Mouse (Mus musculus): ENCODE measurements around the gene Gm10944. TPM values are rescaled to one million over a fixed set of nuclear protein-coding genes. Genes with fewer than 3 reads are reported as not detected.

Gm10944 gene
- polyA plus RNA-seq, 1 experiment from 2014 or later: not detected

DNA sequence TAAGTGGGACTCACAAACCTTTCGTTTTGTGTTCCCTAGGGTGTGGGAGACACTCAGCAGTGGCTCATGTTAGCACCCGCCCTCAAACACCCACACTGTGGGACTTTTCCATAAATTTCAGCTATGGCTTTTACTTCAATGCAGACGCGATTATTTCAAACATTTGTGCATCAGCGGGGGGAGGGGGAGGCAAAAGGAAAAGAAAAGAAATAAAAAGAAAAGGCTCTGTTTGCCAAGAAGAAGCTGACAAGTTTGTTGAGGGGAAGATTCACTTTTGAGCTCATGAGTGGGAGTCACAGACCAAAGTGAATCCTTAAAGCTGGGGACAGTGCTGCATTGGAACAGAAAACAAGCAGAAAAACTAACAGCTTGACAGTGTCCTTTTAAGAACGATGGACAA, 16.3 kb downstream of the Gm10944 start:
- Histone ChIP-seq H3K36me3 (ENCODE audit: insufficient read depth) (no peaks in the 10 kb centered on the region), H3K27ac (ENCODE audit: low read depth) (no peak overlapping the region), H3K27me3 (ENCODE audit: insufficient read depth, low read length) (no peaks in the 10 kb centered on the region), H3K4me2 (no peak overlapping the region), H3K9ac (no peak overlapping the region), H3K4me1 (ENCODE audit: insufficient read depth) (no peaks in the 10 kb centered on the region), H3K9me3 (ENCODE audit: low read depth, low read length) (no peaks in the 10 kb centered on the region), H3K4me3 (ENCODE audit: low read depth, low read length) (no peak overlapping the region)
- no peak for ATAC-seq (ENCODE audit: insufficient read depth)
- WGBS: 59% methylated on average over 6 of the region's 6 CpGs
- no peak for DNase-seq
- TF ChIP-seq CTCF (IDR thresholded peaks at IDR 0.05; ENCODE audit: low read depth): no peak

DNA sequence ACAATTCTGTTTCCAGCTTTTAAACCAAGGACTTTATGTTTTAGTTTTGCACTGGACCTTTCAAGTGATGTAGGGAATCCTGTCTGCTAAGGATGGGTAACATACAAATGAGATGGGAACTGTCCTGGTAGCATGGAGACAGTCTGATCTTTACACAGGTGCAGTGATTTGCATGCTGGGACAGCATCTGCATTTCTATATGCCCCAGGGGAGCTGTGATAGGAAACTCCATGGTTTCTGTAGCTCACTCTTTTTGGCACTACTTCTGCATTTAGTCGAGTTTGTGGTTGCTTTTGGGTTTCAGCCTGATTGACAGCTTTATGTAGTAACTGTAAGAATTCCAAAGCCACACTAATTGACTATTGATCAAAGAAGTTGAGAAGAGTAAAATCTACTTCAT, 19.8 kb downstream of the Gm10944 start:
- Histone ChIP-seq H3K4me1 (ENCODE audit: insufficient read depth) (no peaks in the 10 kb centered on the region), H3K9ac (no peak overlapping the region), H3K36me3 (ENCODE audit: insufficient read depth) (no peaks in the 10 kb centered on the region), H3K27me3 (ENCODE audit: insufficient read depth, low read length) (no peaks in the 10 kb centered on the region), H3K9me3 (ENCODE audit: low read depth, low read length) (no peaks in the 10 kb centered on the region), H3K4me3 (ENCODE audit: low read depth, low read length) (no peak overlapping the region), H3K27ac (ENCODE audit: low read depth) (no peak overlapping the region), H3K4me2 (no peak overlapping the region)
- ATAC-seq (ENCODE audit: insufficient read depth) (no peak), DNase-seq (no peak)
- WGBS: 54% methylated on average over 1 of the region's 1 CpGs
- TF ChIP-seq CTCF (IDR thresholded peaks at IDR 0.05; ENCODE audit: low read depth): no peak

DNA sequence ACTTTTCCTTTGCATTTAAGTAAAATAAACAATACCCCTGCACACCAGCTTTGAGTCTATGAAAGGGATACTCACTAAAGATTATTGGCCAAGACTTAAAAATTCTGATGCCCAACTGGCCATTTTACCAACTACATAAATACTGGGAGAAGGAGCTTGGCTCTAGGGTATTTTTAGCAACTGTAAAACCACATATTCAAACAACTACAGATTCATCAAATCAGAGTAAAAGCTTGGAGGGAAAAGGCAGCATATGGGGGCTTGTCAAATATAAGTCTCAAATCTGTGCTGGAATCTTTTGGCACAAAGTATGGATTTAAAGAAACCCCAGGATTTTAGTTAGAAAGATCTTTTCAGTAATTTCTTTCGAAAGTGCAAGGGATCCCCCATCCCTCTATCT, 20.2 kb downstream of the Gm10944 start:
- H3K4me3 ChIP-seq (ENCODE audit: low read depth, low read length): no peak overlapping the region
- ATAC-seq (ENCODE audit: insufficient read depth): no peak
- TF ChIP-seq CTCF (IDR thresholded peaks at IDR 0.05; ENCODE audit: low read depth): no peak
- H3K9ac ChIP-seq: no peak overlapping the region
- H3K4me2 ChIP-seq: no peak overlapping the region
- H3K4me1 ChIP-seq (ENCODE audit: insufficient read depth): no peaks in the 10 kb centered on the region
- WGBS: 68% methylated on average over 1 of the region's 1 CpGs
- no peaks in the 10 kb centered on the region for H3K9me3 ChIP-seq (ENCODE audit: low read depth, low read length)
- DNase-seq: no peak
- H3K36me3 ChIP-seq (ENCODE audit: insufficient read depth): no peaks in the 10 kb centered on the region
- no peaks in the 10 kb centered on the region for H3K27me3 ChIP-seq (ENCODE audit: insufficient read depth, low read length)
- H3K27ac ChIP-seq (ENCODE audit: low read depth): no peak overlapping the region

DNA sequence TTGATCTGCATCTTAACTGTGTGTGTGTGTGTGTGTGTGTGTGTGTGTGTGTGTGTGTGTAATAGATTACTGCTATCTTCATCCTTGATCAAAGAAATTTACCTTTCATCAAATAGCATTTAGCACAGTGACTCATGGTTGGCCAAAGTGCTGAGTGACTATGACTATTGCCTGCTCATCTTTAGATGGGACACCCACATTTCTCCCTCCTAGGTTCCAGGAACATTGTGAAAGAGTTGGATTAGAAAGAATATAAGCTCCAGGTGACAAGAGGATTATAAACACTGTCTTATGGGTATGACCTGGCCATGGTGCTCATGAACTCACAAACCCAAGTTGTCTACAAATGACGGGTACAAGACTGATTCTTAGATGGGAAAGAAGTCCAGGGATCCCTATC, 26.9 kb downstream of the Gm10944 start:
- Histone ChIP-seq H3K36me3 (ENCODE audit: insufficient read depth) (no peaks in the 10 kb centered on the region), H3K4me1 (ENCODE audit: insufficient read depth) (no peaks in the 10 kb centered on the region), H3K4me2 (no peak overlapping the region), H3K27ac (ENCODE audit: low read depth) (no peak overlapping the region), H3K9me3 (ENCODE audit: low read depth, low read length) (no peaks in the 10 kb centered on the region), H3K4me3 (ENCODE audit: low read depth, low read length) (no peak overlapping the region), H3K9ac (no peak overlapping the region), H3K27me3 (ENCODE audit: insufficient read depth, low read length) (no peaks in the 10 kb centered on the region)
- no peak for TF ChIP-seq CTCF (IDR thresholded peaks at IDR 0.05; ENCODE audit: low read depth)
- ATAC-seq (ENCODE audit: insufficient read depth) (no peak), DNase-seq (no peak)
- 79% methylated on average over 1 of the region's 1 CpGs for WGBS

DNA sequence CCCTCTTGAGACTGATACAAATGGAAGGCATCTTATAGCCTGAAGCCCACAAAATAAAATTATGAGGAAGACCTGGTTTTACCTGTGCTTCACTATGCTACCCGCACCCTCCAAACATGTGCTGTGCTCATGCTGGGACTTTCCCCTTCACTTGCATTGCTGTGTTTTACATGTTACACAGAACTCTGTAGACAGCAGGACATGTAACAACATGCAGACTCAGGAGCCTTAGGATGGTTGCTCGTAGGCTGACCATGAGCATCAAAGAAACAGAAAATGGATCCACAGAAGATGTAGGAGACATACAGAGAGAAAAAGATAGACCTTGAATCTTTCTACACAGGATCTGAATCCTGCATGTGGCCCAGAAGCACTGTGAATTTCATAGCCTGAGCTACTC, 29.2 kb downstream of the Gm10944 start:
- Histone ChIP-seq H3K4me2 (no peak overlapping the region), H3K4me1 (ENCODE audit: insufficient read depth) (no peaks in the 10 kb centered on the region), H3K4me3 (ENCODE audit: low read depth, low read length) (no peak overlapping the region), H3K27ac (ENCODE audit: low read depth) (no peak overlapping the region), H3K9me3 (ENCODE audit: low read depth, low read length) (no peaks in the 10 kb centered on the region), H3K27me3 (ENCODE audit: insufficient read depth, low read length) (no peaks in the 10 kb centered on the region), H3K36me3 (ENCODE audit: insufficient read depth) (no peaks in the 10 kb centered on the region), H3K9ac (no peak overlapping the region)
- WGBS: 91% methylated on average over 2 of the region's 2 CpGs
- no peak for TF ChIP-seq CTCF (IDR thresholded peaks at IDR 0.05; ENCODE audit: low read depth)
- DNase-seq (no peak), ATAC-seq (ENCODE audit: insufficient read depth) (no peak)

DNA sequence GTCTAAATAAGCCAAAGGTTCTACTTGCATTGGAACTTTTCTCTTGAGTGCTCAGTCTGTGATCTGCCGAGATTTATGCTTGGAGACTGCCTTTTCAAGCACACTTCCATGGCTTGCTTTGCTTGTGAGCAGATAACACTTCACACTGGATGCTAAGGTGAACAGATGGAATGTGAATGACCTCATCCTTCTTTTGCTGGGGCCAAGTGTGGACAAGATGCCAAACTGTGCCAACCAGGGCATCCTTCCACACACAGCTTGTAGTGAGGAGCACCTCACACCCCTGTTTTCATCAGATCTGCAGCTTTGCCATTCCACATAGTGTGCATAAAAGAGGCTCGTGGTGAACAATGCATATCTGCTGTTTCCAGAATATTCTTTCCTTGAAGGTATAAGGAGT, 29.7 kb downstream of the Gm10944 start:
- Histone ChIP-seq H3K4me2 (no peak overlapping the region), H3K9ac (no peak overlapping the region), H3K27ac (ENCODE audit: low read depth) (no peak overlapping the region), H3K27me3 (ENCODE audit: insufficient read depth, low read length) (no peaks in the 10 kb centered on the region), H3K4me1 (ENCODE audit: insufficient read depth) (no peaks in the 10 kb centered on the region), H3K4me3 (ENCODE audit: low read depth, low read length) (no peak overlapping the region), H3K9me3 (ENCODE audit: low read depth, low read length) (no peaks in the 10 kb centered on the region), H3K36me3 (ENCODE audit: insufficient read depth) (no peaks in the 10 kb centered on the region)
- ATAC-seq (ENCODE audit: insufficient read depth) (no peak), DNase-seq (no peak)
- WGBS: 66% methylated on average over 2 of the region's 2 CpGs
- no peak for TF ChIP-seq CTCF (IDR thresholded peaks at IDR 0.05; ENCODE audit: low read depth)

DNA sequence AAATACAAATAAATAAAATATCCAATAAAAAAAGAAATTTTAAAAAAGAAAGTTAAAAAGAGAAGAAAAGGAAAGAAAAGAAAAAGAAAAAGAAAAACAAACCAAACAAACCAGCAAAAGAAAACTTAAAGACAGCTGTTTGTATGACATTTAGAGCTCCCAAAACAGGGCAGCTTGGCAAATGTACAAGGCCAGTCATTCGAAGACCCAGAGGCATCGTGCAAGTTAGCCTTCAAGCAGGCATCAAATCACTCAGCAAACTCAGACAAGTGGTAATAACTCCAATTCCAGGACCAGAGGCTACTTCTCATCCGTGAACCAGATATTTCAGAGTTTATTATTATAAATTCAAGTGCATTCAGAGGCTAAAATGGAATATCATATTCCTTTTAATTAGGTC, 45.4 kb downstream of the Gm10944 start:
- no peaks in the 10 kb centered on the region for H3K27me3 ChIP-seq (ENCODE audit: insufficient read depth, low read length)
- no peak for TF ChIP-seq CTCF (IDR thresholded peaks at IDR 0.05; ENCODE audit: low read depth)
- no peaks in the 10 kb centered on the region for H3K36me3 ChIP-seq (ENCODE audit: insufficient read depth)
- H3K4me3 ChIP-seq (ENCODE audit: low read depth, low read length): no peak overlapping the region
- DNase-seq (no peak), ATAC-seq (ENCODE audit: insufficient read depth) (no peak)
- no peak overlapping the region for H3K4me2 ChIP-seq
- no peak overlapping the region for H3K9ac ChIP-seq
- no peaks in the 10 kb centered on the region for H3K9me3 ChIP-seq (ENCODE audit: low read depth, low read length)
- H3K4me1 ChIP-seq (ENCODE audit: insufficient read depth): no peaks in the 10 kb centered on the region
- no peak overlapping the region for H3K27ac ChIP-seq (ENCODE audit: low read depth)
- 73% methylated on average over 3 of the region's 3 CpGs for WGBS

Other genes starting within 250 kb of the Gm10944 start
- gene Adgb, start 209.0 kb upstream of the Gm10944 start, polyA plus RNA-seq (2014; fragmentation: Nextera tagmentation; extraction: Ambion mirVana): 0.09 and 0.50 TPM in 2 replicates
- gene Rab32, start 123.1 kb upstream of the Gm10944 start, polyA plus RNA-seq (2014; fragmentation: Nextera tagmentation; extraction: Ambion mirVana): 25.7 and 26.2 TPM in 2 replicates

Data from lung, embryonic 14.5 days (tissue).